Mouse (Mus musculus) embryonic fibroblast, embryonic 13.5 days (primary cell): ENCODE results near the gene Npm1. TPM values are rescaled to one million over a fixed set of nuclear protein-coding genes. Genes with fewer than 3 reads are reported as not detected.

ENCODE experiments used
- H3K27ac ChIP-seq: 2 replicates; pipeline ENCODE4 v1.5.1; 2012; ENCODE audit warnings: low read length, control low read depth, inconsistent platforms; ENCODE audit not compliant: insufficient read depth
- H3K4me1 ChIP-seq: 2 replicates; pipeline ENCODE4 v1.6.1; 2011; ENCODE audit warnings: low read length; ENCODE audit not compliant: control insufficient read depth, insufficient read depth
- H3K4me3 ChIP-seq: 2 replicates; pipeline ENCODE4 v1.5.1; 2011; ENCODE audit warnings: mild to moderate bottlenecking, control low read depth, low read length; ENCODE audit not compliant: insufficient read depth
- CTCF ChIP-seq: IDR thresholded peaks from 2 replicates; pipeline ENCODE4 v1.5.1; 2011; ENCODE audit warnings: mild to moderate bottlenecking, control low read depth, low read length, moderate library complexity, borderline replicate concordance; ENCODE audit not compliant: insufficient read depth
- POLR2A ChIP-seq: IDR thresholded peaks from 2 replicates; pipeline ENCODE4 v1.6.1; 2011; ENCODE audit warnings: low read depth, mild to moderate bottlenecking, control low read depth, low read length, moderate library complexity
- polyA plus RNA-seq: library from polyadenylated mRNA; stranded (reverse); fragments of >200 nt; gene quantifications from 2 replicates; pipeline ENCODE4 v1.2.4, GENCODE M21; 2011; ENCODE audit warnings: low read depth; ENCODE audit not compliant: missing spikeins, insufficient read length

The Npm1 gene
- polyA plus RNA-seq, 1 experiment, result 1,816 TPM

- Histone ChIP-seq H3K4me1 (peaks cover 2% of the 10 kb centered on the region; the same call in 1 of the 2 replicates), H3K4me3 (no peak overlapping the region), H3K27ac (peak overlapping the region; percentile 34; the same call in 1 of the 2 replicates)
- TF ChIP-seq POLR2A (no peak), CTCF (no peak)
Measured at GRCm38 (mm10) chr11:33154459-33154858, 8.5 kb downstream of the Npm1 start.

- no peak overlapping the region for H3K4me3 ChIP-seq
- H3K27ac ChIP-seq, result no peak overlapping the region
- peaks cover 2% of the 10 kb centered on the region; the same call in 1 of the 2 replicates for H3K4me1 ChIP-seq
- no peak for TF ChIP-seq CTCF
- TF ChIP-seq POLR2A, result no peak
Measured at GRCm38 (mm10) chr11:33152997-33153396, 10.0 kb downstream of the Npm1 start.

- Histone ChIP-seq H3K4me3 (no peak overlapping the region), H3K4me1 (peaks cover 2% of the 10 kb centered on the region; the same call in 1 of the 2 replicates), H3K27ac (no peak overlapping the region)
- no peak for TF ChIP-seq POLR2A
- no peak for TF ChIP-seq CTCF
Measured at GRCm38 (mm10) chr11:33151780-33152145, 11.2 kb downstream of the Npm1 start.

- TF ChIP-seq POLR2A (no peak), CTCF (no peak)
- Histone ChIP-seq H3K4me3 (no peak overlapping the region), H3K4me1 (peaks cover 2% of the 10 kb centered on the region; the same call in 1 of the 2 replicates), H3K27ac (no peak overlapping the region)
Measured at GRCm38 (mm10) chr11:33151128-33151779, 11.8 kb downstream of the Npm1 start.

- no peak overlapping the region for H3K27ac ChIP-seq
- TF ChIP-seq CTCF (no peak), POLR2A (no peak)
Measured at GRCm38 (mm10) chr11:33150364-33150763, 12.6 kb downstream of the Npm1 start.

GRCm38 (mm10) chr11:33149453-33149852 is 13.6 kb downstream of the Npm1 start:
- TF ChIP-seq POLR2A (no peak), CTCF (no peak)
- no peak overlapping the region for H3K27ac ChIP-seq
- H3K4me1 ChIP-seq, result peaks cover 3% of the 10 kb centered on the region; the same call in 1 of the 2 replicates
- no peak overlapping the region for H3K4me3 ChIP-seq

More at GRCm38 (mm10) chr11:33150364-33150763, 12.6 kb downstream of the Npm1 start:
- H3K4me3 ChIP-seq, result no peak overlapping the region
- peaks cover 3% of the 10 kb centered on the region; the same call in 1 of the 2 replicates for H3K4me1 ChIP-seq

GRCm38 (mm10) chr11:33149088-33149436 is 13.9 kb downstream of the Npm1 start:
- Histone ChIP-seq H3K4me1 (peaks cover 3% of the 10 kb centered on the region; the same call in 1 of the 2 replicates), H3K4me3 (no peak overlapping the region), H3K27ac (no peak overlapping the region)
- no peak for TF ChIP-seq CTCF
- TF ChIP-seq POLR2A, result no peak

- peak overlapping the region; percentile 19; the same call in 1 of the 2 replicates for H3K27ac ChIP-seq
- H3K4me3 ChIP-seq, result no peak overlapping the region
- TF ChIP-seq CTCF (peak; percentile 69), POLR2A (peak; percentile 41; the same call in 1 of the 2 replicates)
- H3K4me1 ChIP-seq, result peaks cover 3% of the 10 kb centered on the region; the same call in 1 of the 2 replicates
Measured at GRCm38 (mm10) chr11:33148338-33149087, 14.5 kb downstream of the Npm1 start.

GRCm38 (mm10) chr11:33147572-33148337 is 15.3 kb downstream of the Npm1 start:
- H3K27ac ChIP-seq, result peak overlapping the region; percentile 19; the same call in 1 of the 2 replicates
- H3K4me3 ChIP-seq, result peak overlapping the region; percentile 4; the same call in 1 of the 2 replicates
- peaks cover 3% of the 10 kb centered on the region; the same call in 1 of the 2 replicates for H3K4me1 ChIP-seq
- TF ChIP-seq POLR2A (peak; percentile 31; the same call in 1 of the 2 replicates), CTCF (no peak)
